Mouse (Mus musculus): Measurements from ENCODE around the gene Ptprm.

- no peak for TF ChIP-seq CTCF (IDR thresholded peaks at IDR 0.05; ENCODE audit: low read depth)
- TF ChIP-seq EP300 (IDR thresholded peaks at IDR 0.05; ENCODE audit: low read depth), result no peak
Observed at GRCm38 (mm10) chr17:67193728-67194127, 160.5 kb downstream of the Ptprm start.
